Mouse (Mus musculus): ENCODE data around the gene Scarf1.

The Scarf1 gene

DNA sequence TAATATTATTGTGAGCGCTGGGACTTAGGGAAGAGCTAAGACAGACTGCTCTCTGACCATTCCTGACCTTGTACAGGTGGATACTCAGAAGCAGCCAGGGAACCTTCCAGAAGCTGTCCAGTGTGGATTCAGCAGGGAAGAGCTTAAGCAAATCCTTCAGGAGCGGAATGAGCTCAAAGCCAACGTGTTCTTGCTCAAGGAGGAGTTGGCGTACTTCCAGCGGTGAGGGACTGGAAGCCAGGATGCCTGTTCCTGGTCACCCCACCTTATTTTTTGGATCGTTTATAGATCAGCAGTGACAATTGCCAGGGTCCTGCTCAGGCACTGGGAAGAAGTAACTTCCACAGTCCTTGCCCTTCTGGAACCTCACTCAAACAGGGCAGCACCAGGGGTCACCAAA, 2.1 kb upstream of the Scarf1 start:
- no peak for DNase-seq (ENCODE audit: low read depth, low spot score)

DNA sequence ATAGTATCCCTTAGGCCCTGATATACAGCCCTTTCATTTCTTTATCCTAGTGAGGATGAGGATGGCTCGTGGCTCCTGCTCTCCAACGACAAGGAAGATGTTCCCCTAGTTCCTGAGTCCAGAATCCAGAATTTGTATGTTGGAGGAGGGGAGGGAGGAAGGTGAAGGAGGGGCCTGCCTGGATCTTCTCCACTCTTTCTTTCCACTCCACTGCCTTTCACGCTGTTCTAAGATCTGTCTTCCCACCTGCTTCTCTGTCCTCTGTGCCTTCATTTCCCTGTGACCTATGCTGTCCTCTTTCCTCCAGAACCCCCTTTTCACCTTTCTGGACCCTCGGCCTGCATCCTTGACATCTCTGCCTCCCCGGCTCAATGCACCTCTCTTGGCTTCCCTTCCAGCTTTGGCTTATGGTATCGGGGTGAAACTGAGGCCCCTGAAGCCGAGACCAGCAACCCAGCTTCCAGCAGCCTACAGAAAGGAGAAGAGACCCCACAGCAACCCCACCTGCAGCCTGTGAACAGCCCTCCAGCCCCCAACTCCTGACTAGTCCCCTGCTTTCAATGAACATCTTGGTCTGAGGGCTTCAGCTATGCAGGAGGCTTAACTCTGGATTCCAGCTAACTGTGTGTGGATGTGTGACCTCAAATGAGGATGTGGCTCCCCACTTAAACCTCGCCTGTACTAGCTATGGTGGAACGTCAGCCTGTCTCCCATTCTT, 880 bp upstream of the Scarf1 start:
- no peak for DNase-seq (ENCODE audit: low read depth, low spot score)

DNA sequence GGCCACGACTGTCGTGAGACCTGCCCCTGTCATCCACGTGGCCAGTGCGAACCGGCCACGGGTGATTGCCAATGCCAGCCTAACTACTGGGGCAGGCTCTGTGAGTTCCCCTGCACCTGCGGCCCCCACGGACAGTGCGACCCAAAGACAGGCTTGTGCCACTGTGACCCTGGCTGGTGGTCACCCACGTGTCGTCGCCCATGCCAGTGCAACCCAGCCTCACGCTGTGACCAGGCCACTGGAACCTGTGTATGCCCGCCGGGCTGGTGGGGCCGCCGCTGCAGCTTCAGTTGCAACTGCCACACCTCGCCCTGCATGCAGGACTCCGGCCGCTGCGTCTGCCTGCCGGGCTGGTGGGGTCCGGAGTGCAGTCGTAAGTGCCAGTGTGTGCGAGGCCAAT, 1.8 kb downstream of the Scarf1 start:
- peak; percentile 30 for DNase-seq (ENCODE audit: low read depth, low spot score)

DNA sequence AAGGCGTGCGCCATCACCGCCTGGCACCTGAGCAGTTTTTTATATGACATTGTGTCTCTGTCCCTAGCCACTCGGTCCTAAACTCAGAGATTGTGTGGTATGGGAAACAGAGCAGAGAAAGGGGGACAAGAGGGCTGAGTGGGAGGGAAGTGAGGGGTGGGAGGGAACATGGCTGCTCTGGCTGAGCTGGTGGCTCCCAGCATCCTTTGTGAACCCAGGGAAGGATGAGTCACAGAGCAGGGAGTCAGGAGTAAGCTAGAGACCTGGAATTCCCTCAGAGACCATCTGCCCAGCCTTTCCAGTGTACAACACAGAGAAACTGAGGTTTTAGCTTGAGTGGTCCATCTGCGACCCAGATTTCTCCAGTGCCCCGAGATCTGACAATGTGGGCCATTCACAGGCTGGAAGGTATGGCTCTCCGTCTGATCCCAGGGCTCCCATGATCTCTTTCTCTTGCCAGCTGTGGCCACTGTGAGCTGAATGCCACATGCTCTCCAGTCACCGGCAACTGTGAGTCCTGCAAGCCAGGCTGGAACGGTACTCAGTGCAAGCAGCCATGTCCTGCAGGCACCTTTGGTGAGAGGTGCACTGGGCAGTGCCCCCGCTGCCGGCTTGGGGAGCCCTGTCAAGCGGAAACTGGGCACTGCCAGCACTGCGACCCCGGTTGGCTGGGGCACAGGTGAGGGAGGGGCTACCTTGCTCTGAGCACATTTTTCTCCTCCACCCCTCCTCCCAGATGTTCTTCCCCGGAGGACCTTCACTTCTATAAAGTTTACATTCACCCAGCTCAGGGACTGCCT, 6.7 kb downstream of the Scarf1 start:
- DNase-seq (ENCODE audit: low read depth, low spot score): no peak

DNA sequence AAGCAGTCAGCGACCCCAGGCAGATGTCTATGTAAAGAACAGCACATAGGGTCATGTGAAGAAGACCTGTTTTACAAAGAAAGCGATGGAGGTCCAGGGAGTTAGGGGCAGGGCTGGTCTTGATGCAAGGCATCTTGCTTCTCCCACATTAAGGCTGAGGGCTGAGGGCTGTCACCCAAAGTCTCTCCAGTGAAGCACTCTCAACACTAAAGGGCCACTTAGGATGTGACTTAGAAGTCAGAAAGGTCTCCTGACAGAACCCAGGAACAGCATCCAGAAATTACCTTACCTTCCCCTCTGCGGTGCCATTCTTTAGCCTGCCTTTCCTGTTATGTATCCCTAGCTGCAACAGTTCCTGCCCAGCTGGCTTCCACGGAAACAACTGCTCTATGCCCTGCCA, 8.3 kb downstream of the Scarf1 start:
- no peak for DNase-seq (ENCODE audit: low read depth, low spot score)

DNA sequence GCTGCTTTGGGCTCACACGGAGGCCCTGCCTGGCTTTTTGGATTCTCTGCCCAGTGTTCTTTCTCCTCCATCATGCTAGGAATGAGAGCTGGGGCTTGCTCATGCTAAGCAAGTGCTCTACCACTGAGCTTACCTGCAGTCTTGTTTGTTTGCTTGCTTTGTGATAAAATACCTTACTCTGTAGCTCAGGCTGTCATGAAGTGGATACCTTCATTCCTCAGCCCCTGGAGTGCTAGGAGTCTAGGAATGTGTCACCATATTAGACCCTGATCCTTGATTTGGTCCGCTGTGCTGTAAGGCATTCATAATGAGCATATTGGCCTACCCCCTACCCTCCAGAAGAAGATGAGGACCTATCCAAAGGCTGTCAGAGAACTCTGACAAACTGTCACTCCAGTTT, 9.5 kb downstream of the Scarf1 start:
- no peak for DNase-seq (ENCODE audit: low read depth, low spot score)

DNA sequence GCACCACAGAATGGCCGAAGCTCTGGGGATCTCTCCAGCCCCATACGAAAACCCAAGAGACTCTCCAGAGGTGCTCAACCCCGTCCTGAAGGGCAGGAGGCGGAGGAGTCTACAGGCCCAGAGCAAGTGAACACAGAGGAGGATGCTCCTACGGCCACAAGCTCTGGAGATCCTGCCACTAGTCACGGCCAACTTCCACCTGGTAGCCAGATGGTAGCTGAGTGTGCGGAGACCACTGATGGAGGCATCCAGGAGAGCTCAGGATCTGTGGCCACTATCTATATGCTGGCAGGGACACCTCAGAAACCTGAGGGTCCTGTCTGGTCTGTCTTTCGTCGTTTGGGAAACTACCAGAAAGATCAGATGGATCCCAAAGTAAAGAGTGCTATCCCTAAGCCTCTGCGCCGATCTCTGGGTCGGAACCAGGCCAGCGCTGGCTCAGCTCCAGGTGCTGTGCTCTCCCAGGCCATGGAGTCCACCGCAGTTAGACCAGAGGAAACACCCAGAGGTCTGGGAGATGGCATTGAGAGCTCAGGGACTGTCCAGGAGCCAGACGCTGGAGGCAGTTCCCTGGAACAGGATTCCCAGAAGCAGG, 12.3 kb downstream of the Scarf1 start:
- DNase-seq (ENCODE audit: low read depth, low spot score): no peak

DNA sequence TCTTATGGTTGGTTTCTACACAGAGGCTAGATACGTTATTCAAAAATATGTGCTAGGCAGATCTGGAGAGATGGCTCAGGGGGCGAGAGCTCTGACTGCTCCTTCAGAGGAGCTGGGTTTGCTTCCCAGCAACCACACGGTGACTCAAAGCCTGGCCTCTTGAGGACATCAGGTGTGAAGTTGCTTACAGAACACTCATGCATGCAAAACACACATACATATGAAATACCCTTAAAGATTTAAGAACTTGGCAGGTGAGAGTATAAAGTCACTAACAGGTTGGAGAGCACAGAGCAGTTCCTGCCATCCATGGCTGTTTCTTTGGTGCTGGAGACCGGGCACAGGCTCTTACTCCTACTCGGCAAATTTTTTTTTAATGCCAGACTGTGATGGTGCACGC, 13.6 kb downstream of the Scarf1 start:
- no peak for DNase-seq (ENCODE audit: low read depth, low spot score)

DNA sequence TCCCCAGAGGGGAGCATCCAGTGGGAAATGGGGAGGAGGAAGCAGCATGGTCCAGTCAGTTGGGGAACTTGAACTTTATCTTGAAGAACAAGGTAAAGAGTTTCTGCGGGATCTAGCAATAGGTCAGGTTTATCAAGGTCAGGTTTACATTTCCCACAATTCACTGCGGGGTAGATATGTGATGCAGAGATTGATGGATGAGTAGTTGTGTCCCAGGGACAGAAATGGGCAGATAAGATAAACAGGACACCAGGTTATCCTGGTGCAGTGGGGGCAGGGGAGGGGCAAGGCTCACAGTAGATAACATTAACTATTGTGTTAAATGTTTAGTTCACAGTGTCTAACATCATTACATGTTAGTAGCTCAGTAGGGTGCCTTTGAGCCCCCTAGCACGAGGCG, 16.4 kb downstream of the Scarf1 start:
- no peak for DNase-seq (ENCODE audit: low read depth, low spot score)

DNA sequence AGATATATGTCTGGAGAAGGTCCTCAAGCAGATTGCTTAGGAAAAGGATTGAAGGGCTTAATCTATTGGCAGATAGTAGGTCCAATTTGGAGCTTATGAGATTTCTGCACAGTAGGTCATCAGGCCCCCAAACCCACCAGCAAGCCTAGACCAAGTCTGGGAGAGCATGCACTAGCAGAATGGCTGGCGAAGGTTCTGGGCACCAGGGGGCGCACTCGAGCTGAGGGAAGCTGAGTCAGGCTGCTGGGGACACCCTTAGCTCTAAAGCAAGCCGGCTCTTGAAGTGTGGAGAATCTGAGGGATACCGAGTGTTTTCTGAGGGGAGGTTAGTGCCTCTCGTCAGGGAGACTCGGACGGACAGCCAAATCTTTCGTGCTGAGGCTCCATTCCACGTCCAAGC, 17.0 kb downstream of the Scarf1 start:
- DNase-seq (ENCODE audit: low read depth, low spot score): peak; percentile 92

DNA sequence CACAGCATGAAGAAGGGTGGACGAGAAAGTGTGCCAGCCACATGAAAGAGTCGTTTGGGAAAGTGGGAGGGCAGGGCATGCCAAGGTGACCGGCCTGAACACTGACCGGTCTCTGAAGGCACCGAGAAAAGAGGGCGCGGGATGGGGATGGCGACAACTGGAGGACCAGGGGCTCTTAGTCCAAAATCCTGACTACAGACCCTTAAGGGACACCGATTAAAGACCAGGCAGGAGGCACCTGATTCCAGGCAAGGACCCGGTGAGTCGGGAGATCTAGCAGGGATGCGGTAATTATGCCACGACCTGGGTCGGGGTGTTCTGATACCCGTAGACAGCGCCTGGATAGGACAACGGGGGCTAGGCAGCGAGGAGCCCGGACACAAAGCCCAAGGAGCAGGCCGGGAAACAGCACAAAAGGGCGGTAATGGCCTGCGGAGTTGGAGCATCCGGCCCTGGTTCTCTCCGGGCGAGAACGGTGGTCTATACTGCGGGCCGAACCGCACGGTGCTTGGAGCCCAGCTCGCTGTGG, 17.6 kb downstream of the Scarf1 start:
- DNase-seq (ENCODE audit: low read depth, low spot score): peak; percentile 46

DNA sequence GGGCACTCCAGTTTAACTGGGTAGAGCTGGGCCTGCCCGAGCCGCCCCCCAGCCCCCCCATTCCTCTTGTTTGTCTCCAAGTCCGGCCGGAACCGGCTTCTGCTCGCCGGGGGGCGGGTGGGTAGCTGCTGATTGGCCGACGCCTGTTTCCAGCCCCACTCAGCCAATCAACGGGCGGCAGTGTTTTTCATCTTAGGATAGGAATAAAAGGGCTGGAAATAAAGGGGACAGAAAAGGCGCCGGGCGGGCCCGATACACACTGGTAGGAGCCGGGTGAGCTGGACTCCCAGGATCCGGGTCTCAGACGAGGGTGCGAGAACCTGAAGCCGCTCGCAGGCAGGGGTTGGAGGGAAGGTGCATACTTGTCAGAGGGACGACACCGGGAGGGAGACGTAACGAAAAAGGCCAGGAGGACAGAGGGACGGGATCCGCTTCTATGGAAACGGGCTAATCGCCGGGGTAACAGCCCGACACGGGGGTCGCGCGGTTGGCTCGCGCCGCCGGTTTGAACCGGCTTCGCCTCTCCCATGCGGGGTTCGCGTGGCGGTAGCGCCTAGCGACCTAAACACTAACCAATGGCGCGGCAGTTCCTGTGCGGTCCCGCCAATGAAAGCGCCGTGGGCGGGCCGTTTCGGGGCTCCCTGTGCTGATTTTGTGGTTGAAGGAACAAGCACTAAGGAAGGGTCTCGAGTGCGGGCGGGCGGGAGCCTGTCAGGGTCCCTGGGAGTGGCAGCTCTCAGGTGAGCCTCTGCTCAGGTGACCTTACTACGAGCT, 18.3 kb downstream of the Scarf1 start, which contains the start of gene Slc43a2:
Slc43a2 (plus strand) TSS at position 226 of the 774 bp plus-strand sequence.
- peak; percentile 97 for DNase-seq (ENCODE audit: low read depth, low spot score)

DNA sequence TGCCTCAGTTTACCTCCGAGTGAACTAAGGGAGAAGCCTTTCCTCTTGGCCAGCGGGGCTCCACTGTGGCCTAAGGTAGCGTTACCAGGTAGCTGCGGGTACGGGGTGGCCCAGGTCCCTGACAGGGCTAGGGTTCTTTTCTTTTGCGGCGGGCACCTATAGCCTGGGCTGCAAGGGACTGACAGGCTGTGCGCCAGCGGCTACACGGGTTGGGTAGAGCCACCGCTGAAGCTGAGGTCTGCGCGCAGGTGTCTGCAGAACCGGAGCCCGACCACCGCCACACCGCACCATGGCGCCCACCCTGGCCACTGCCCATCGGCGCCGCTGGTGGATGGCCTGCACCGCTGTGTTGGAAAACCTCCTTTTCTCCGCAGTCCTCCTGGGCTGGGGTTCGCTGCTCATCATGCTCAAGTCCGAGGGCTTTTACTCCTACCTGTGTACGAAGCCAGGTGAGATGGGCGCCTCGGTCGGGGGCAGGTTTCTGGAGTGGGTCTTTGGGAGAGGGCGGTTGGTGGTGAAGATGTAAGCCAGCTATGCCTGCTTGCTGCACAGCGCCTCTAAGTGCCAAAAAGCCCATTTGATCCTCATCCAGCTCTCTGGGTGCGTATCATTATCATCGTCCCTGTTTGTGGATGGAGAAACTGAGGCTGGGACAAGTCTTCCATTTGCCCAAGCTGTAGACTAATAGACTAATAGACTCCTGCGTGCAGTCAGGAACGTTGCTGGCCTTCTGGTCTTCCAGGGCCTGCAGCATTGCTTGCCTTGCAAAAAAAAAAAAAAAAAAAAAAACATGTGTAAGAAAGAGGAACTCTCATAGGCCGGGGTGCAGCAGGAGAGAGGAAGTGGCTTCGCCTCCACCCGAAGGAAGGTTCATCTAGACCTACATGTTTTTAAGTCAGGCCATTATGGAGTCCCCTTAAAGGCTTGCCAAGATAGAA, 19.3 kb downstream of the Scarf1 start:
- no peak for DNase-seq (ENCODE audit: low read depth, low spot score)

DNA sequence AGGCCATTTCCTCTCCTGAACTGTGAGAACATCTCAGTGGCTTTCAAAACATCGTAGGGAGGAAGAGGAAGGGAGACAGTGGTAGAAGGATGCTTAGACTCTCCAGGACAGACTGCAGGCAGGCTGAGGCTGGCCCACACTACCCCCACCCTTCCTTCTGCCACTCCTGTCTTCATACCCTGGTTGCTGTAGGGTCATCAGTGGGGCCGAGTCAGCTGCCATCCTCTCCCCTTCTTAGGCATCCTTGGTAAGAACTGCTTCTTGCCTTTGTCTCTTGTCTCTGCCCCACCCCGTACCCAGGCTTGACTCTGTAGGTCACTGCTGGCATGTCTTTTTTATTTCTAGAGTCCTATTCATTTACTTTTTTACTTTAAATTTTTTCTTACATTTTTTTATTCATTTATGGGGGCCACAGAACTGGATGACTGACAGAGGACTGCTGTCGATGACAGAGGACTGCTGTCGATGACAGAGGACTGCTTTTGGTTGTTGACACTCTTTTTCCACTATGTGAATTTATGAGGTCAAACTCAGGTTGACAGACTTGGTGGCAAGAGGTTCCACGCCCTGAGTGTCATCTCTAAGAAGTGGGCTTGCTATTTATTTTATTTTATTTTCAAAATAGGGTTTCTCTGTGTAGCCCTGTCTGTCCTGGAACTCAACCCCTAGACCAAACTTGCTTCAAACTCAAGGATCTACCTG, 20.1 kb downstream of the Scarf1 start:
- no peak for DNase-seq (ENCODE audit: low read depth, low spot score)

DNA sequence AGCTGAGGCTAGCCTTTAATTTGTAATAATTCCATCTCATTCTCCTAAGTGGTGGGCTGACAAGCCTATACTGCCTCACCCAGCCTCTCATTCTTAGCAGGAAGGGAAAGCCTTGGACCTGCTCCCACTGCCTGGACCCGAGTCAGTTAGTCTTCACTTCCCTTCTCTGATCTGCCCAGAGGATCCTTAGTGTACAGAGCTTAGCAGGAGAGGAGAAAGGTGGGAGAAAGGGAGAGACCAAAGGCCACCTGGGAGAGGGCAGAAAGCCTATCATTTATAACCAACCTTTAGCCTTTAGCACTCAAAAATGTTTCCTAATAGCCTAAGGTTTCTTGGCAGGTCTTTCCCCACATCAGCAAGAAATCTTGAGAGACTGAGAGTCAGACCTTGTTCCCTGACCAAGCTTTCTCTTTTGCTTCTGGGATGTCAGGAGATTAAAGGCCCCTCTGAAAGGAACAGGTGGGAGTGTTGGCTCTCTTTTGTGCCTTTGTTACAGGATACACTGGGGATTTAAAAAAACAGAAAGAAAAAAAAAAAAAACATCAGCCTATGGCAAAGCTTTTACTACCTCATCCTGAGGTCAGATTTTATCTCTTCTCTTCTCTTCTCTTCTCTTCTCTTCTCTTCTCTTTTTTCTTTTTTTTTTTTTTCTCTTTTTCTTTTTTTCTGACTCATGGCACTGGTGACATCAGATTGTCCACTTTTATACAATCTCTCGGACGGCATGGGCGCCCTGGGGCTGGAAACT, 21.1 kb downstream of the Scarf1 start:
- no peak for DNase-seq (ENCODE audit: low read depth, low spot score)

DNA sequence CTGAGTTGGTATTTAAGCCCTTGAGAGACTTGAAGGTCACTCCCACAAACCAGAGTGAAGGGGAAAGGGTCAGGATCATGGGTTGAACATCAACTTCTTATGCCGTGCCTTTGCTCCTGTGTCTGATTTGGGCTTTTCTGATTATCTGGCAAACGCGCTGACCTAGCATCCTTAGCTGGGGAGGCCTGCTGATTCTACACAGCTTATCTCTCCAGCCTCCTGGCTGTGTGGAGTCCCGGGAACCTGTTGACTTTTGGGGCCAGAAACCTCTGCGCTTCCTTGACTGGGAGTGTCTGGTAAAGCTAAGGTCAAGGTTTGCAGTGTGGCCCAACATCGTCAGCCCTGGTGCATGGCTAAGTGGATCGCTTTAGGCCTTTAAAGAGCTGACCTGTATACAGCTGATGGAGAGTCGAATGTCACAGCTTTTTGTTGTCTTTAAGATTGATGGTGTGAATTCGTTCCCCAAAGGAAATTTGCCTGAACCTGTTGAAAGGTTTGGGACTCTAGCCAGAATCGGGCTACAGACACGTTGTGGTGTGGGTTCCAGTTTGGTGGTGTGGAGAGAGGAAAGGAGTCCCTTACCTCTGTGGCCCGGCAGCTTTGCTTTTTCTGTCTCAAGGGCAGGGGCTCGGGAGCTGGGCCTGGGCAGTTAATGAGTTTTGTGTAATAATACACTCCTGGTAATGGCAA, 21.9 kb downstream of the Scarf1 start:
- no peak for DNase-seq (ENCODE audit: low read depth, low spot score)

DNA sequence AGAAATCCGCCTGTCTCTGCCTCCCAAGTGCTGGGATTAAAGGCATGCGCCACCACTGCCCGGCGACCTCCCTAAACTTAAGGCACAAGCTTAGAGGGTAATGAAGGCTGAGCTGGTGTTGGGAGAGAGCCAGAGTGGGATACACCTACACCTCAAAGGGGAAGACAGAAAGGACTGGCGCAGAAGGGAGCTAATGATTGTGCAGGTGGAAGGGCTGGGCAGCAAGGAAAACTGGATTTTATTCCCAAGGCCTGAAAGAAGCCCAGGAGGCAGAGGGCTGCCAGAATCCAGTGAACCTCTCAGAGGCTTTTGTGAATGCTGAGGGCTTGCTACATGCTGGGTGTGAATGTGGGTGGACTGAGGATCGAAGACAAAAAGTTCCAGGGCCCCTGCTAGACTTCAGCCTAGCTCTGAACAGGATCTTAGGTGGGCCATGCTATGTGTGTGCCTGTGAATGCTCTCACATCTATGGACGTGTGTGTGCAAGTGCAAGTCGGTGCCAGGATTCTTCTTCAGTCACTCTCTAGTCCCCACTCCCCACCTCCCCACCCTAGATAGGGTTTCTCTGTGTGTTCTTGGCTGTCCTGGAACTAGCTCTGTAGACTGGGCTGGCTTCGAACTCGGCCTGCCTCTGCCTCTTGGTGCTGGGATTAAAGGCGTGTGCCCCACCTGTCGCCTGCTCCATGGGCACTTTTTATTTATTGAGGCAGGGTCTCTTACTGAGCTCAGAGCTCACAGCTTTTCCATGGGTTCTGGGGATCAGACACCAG, 23.1 kb downstream of the Scarf1 start:
- no peak for DNase-seq (ENCODE audit: low read depth, low spot score)

DNA sequence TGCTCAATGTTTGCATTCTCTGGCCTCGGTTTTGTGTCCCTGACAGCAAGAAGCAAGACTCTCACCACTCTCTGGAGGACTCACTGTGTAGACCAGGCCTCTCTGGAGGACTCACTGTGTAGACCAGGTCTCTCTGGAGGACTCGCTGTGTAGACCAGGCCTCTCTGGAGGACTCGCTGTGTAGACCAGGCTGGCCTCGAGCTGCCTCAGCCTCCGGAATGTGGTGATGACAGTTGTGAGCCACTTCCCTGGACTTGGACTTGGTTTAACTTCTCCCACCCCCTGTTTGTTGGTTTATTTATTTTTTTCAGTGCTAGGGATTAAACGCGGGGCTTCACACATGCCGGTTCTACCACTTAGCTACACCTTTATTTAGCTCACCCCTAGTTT, 23.7 kb downstream of the Scarf1 start:
- no peak for DNase-seq (ENCODE audit: low read depth, low spot score)
